Mouse (Mus musculus) kidney, embryonic 14.5 days (tissue): ENCODE measurements at regions not wholly inside any gene's neighbourhood (a gene's known extent, or its start where the extent isn't known, plus 50 kb on each side); places are given as distances from the start of the nearest gene placed in this dataset.

Experiments used
- ATAC-seq: fragments of 200-750 bp; cut with Nextera tagmentation; 2 replicates; pipeline ENCODE4 v1.8.0; 2017; ENCODE audit warnings: moderate number of reproducible peaks, mild to moderate bottlenecking, moderate TSS enrichment, moderate library complexity; ENCODE audit not compliant: low FRiP score, low TSS enrichment
- H3K27ac ChIP-seq: fragments of 300-500 bp; sonication (generic); 2 replicates; pipeline ENCODE4 v1.5.1; 2014; ENCODE audit warnings: low read depth, mild to moderate bottlenecking, low read length, moderate library complexity, mixed read lengths
- H3K27me3 ChIP-seq: fragments of 300-500 bp; sonication (generic); 2 replicates; pipeline ENCODE4 v1.6.1; 2014; ENCODE audit warnings: mild to moderate bottlenecking, low read length; ENCODE audit not compliant: control insufficient read depth, insufficient read depth
- H3K36me3 ChIP-seq: fragments of 300-500 bp; sonication (generic); 2 replicates; pipeline ENCODE4 v1.6.1; 2014; ENCODE audit warnings: low read length, mixed read lengths; ENCODE audit not compliant: control insufficient read depth, insufficient read depth
- H3K4me1 ChIP-seq: fragments of 300-500 bp; sonication (generic); 2 replicates; pipeline ENCODE4 v1.6.1; 2014; ENCODE audit warnings: low read length, mixed read lengths; ENCODE audit not compliant: control insufficient read depth, insufficient read depth
- H3K4me2 ChIP-seq: fragments of 300-500 bp; sonication (generic); replicated peaks from 2 replicates; pipeline ENCODE4 v1.6.1; 2014; ENCODE audit warnings: low read depth, mild to moderate bottlenecking, low read length
- H3K4me3 ChIP-seq: fragments of 300-500 bp; sonication (generic); 2 replicates; pipeline ENCODE4 v1.5.1; 2014; ENCODE audit warnings: mild to moderate bottlenecking, low read length
- H3K9ac ChIP-seq: fragments of 300-500 bp; sonication (generic); 2 replicates; pipeline ENCODE4 v1.6.1; 2014; ENCODE audit warnings: low read depth, mild to moderate bottlenecking, low read length, moderate library complexity
- H3K9me3 ChIP-seq: fragments of 300-500 bp; sonication (generic); 2 replicates; pipeline ENCODE4 v1.6.1; 2016; ENCODE audit warnings: low read length; ENCODE audit not compliant: control insufficient read depth
- WGBS: fragments of 180-500 bp; shearing (Covaris S2); extraction: QIAGEN DNeasy Blood & Tissue Kit; methylation state at CpG from one replicate; pipeline ENCODE4 v1.1.7; 2014; 5-methylcytosine and 5-hydroxymethylcytosine counted together

GRCm38 (mm10) chr12:106607655-106608337 is 597.8 kb downstream of the Vrk1 start:
- Histone ChIP-seq H3K4me1 (no peaks in the 10 kb centered on the region), H3K4me3 (no peak overlapping the region), H3K9ac (no peak overlapping the region), H3K27me3 (no peaks in the 10 kb centered on the region), H3K27ac (no peak overlapping the region), H3K36me3 (no peaks in the 10 kb centered on the region), H3K9me3 (no peaks in the 10 kb centered on the region), H3K4me2 (no peak overlapping the region)
- ATAC-seq: no peak
- 75% methylated on average over 11 of the region's 11 CpGs for WGBS

DNA sequence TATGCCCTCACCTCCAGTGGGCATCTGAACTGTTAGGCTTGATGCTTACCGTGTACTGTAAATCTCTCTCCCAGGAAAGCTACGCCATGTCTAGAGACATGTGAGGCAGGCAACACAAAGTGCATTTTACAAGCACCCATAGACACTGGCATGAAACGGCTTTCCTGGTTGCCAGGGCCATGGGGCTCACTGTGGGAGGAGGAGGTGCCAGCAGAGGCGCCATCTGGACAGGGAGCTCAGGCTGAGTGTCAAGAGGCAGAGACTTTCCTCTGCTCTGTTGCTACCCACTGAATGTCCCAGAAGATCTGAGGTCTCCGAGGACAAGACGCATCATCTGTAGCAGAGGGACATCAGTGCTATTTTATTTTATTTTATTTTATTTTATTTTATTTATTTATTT is 608.7 kb downstream of the Vrk1 start:
- no peak overlapping the region for H3K9ac ChIP-seq
- no peak overlapping the region for H3K4me3 ChIP-seq
- H3K9me3 ChIP-seq: no peaks in the 10 kb centered on the region
- 90% methylated on average over 6 of the region's 6 CpGs for WGBS
- no peak overlapping the region for H3K4me2 ChIP-seq
- no peaks in the 10 kb centered on the region for H3K27me3 ChIP-seq
- H3K27ac ChIP-seq: no peak overlapping the region
- ATAC-seq: no peak
- no peaks in the 10 kb centered on the region for H3K36me3 ChIP-seq
- no peaks in the 10 kb centered on the region for H3K4me1 ChIP-seq

GRCm38 (mm10) chr12:106626786-106627185 is 616.8 kb downstream of the Vrk1 start:
- WGBS: 77% methylated on average over 15 of the region's 15 CpGs
- Histone ChIP-seq H3K36me3 (no peaks in the 10 kb centered on the region), H3K27me3 (no peaks in the 10 kb centered on the region), H3K4me1 (no peaks in the 10 kb centered on the region), H3K4me3 (no peak overlapping the region), H3K4me2 (no peak overlapping the region), H3K9ac (no peak overlapping the region), H3K9me3 (no peaks in the 10 kb centered on the region), H3K27ac (no peak overlapping the region)
- no peak for ATAC-seq

DNA sequence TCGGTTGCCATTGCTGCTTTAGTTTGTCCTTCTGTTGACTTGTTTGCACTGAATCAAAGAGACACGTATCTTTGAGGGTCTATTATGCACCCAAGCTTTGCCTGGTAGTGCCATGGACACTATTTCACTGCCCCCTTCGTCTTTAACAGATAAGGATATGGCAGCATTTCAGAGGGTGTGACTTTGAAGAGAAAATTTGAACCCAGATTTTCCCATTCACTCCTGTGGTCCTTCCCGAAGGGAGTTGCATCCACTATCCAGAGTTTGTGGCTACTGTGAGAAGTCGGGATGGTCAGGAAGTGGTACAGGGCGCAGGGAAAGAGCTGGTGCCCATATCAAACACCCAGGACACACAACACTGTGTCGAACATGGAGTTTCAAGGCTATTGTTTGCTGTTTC is 622.5 kb downstream of the Vrk1 start:
- whole genome bisulfite sequencing: 84% methylated on average over 7 of the region's 7 CpGs

GRCm38 (mm10) chr12:106633096-106633495 is 623.1 kb downstream of the Vrk1 start:
- H3K4me2 ChIP-seq: no peak overlapping the region
- H3K27me3 ChIP-seq: no peaks in the 10 kb centered on the region
- H3K36me3 ChIP-seq: no peaks in the 10 kb centered on the region
- no peaks in the 10 kb centered on the region for H3K9me3 ChIP-seq
- H3K9ac ChIP-seq: no peak overlapping the region
- H3K4me1 ChIP-seq: no peaks in the 10 kb centered on the region
- H3K4me3 ChIP-seq: no peak overlapping the region
- ATAC-seq: no peak
- 7% methylated on average over 8 of the region's 8 CpGs for WGBS
- no peak overlapping the region for H3K27ac ChIP-seq

More for the DNA sequence above, 622.5 kb downstream of the Vrk1 start:
- ATAC-seq: no peak
- Histone ChIP-seq H3K9ac (no peak overlapping the region), H3K9me3 (no peaks in the 10 kb centered on the region), H3K27me3 (no peaks in the 10 kb centered on the region), H3K4me3 (no peak overlapping the region), H3K36me3 (no peaks in the 10 kb centered on the region), H3K4me2 (no peak overlapping the region), H3K4me1 (no peaks in the 10 kb centered on the region), H3K27ac (no peak overlapping the region)

DNA sequence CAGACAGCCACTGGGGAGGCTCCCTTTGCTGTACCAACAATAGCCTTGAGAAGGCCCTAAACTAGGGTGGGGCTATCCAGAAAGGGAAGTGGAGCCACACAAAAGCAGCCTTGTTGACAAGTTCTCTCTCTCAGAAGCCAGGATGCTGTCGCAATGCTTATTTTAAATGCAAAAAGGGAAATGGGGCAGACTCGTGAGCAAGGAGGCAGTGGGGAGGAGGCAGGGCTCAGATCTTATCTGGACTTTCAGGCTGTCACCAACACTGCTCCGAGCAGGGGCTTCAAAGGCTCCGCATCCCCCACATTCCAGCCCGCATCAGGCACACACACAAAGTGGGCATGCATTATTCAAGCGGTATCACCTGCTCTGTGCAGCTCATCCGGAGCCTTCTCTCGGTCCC is 648.3 kb downstream of the Vrk1 start:
- Histone ChIP-seq H3K27ac (no peak overlapping the region), H3K4me3 (no peak overlapping the region), H3K9me3 (no peaks in the 10 kb centered on the region), H3K4me2 (no peak overlapping the region), H3K27me3 (no peaks in the 10 kb centered on the region), H3K9ac (no peak overlapping the region), H3K4me1 (no peaks in the 10 kb centered on the region), H3K36me3 (no peaks in the 10 kb centered on the region)
- 15% methylated on average over 8 of the region's 8 CpGs for WGBS
- ATAC-seq: no peak

DNA sequence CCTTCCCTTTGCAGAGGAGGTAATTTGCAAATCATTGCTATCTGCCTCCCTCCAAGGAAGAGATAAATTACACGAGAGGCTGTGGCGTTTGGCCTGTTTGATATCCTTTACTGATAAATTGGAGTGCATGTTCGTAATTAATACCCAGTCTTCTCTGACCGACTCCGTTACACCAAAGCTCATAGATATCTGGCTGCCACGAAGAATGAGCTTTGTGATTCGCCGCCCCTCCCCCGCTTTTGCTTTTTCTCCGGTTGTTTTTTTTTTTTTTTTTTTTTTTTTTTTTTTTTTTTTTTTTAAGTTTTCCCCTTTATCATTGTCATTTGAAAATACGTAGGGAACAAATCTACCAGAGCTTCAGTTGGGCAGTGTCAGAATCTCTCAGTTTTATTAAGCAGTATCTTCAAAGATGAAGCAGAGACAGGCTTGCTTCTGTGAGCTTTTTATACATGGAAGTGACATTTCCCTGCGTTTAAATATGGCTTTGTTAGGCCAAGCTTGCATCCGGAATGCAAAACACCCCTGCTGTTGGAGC is 663.3 kb downstream of the Vrk1 start:
- ATAC-seq: no peak
- H3K27ac ChIP-seq: no peak overlapping the region
- H3K4me3 ChIP-seq: no peak overlapping the region
- no peak overlapping the region for H3K4me2 ChIP-seq
- H3K9ac ChIP-seq: no peak overlapping the region
- no peaks in the 10 kb centered on the region for H3K27me3 ChIP-seq
- no peaks in the 10 kb centered on the region for H3K9me3 ChIP-seq
- H3K36me3 ChIP-seq: no peaks in the 10 kb centered on the region
- 16% methylated on average over 13 of the region's 13 CpGs for WGBS
- no peaks in the 10 kb centered on the region for H3K4me1 ChIP-seq

- 96% methylated on average over 1 of the region's 1 CpGs for WGBS
- H3K9me3 ChIP-seq: no peaks in the 10 kb centered on the region
- H3K27ac ChIP-seq: no peak overlapping the region
- ATAC-seq: no peak
- no peak overlapping the region for H3K9ac ChIP-seq
- no peaks in the 10 kb centered on the region for H3K4me1 ChIP-seq
- no peaks in the 10 kb centered on the region for H3K36me3 ChIP-seq
- H3K4me3 ChIP-seq: no peak overlapping the region
- no peaks in the 10 kb centered on the region for H3K27me3 ChIP-seq
- no peak overlapping the region for H3K4me2 ChIP-seq
Observed at GRCm38 (mm10) chr12:106674741-106675140, 664.7 kb downstream of the Vrk1 start.

DNA sequence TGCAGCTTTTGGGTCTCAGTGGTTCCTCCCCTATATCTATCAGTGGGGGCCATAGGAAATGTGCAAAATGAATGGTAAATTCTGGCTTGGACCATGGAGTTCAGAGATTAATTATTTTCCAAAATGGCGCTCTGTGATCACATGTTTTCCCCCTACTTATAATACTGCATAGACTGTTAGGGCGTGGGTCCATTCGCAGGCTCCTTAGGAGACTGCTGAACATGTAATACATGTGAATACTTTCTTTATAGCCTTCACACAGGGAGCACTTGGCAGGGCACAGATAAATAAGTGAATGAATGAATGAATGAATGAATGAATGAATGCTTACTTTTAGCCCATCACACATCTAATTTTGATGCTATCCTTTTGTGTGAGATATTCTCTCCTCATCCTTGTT is 666.1 kb downstream of the Vrk1 start:
- H3K27me3 ChIP-seq: no peaks in the 10 kb centered on the region
- no peak for ATAC-seq
- H3K9ac ChIP-seq: no peak overlapping the region
- H3K27ac ChIP-seq: no peak overlapping the region
- H3K4me3 ChIP-seq: no peak overlapping the region
- H3K4me2 ChIP-seq: no peak overlapping the region
- 93% methylated on average over 3 of the region's 3 CpGs for WGBS
- no peaks in the 10 kb centered on the region for H3K9me3 ChIP-seq
- no peaks in the 10 kb centered on the region for H3K4me1 ChIP-seq
- H3K36me3 ChIP-seq: no peaks in the 10 kb centered on the region
